ENCODE assay signal across 11 mouse cellular contexts in the genomic region with DNA sequence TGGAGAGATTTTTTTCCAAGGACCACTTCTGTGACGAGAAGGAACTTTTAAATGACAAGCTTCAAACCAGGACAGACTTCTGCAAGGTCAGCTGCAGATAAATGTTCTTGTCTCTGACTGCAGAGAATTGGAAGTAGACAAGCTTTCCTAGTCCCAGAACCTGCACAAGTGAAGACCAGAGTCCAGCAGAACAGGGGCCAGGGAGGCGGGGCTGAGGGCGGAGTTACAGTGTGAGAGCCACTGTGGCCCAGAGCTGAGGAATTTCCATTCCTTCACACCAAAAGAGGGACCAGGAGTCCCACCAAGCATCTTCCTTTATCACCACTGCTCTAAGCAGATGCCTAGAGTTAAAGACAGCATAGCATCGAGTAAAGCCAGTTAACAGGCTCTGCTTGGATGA.
DNase-seq lines count a peak whose midpoint lies in the region; ATAC-seq lines count a peak whose summit lies in the region.
"Had no signal": no experiment of that assay in that cellular context is flagged by ENCODE, and none has a peak within 500 bp of the region (broad histone marks: within the 10 kb centered on the region; RNA-seq: fewer than 3 reads in every experiment).

No protein-coding gene starts in this region.

- 57% methylated on average over 4 of the region's 4 CpGs for WGBS in kidney, embryonic 14.5 days

- peak; percentile 30 to 49 for DNase-seq in cerebellum, postnatal 10 days
- no peak for DNase-seq in cerebellum, postnatal 4 days (ENCODE audit: low spot score in 2 of 2)
- DNase-seq in right cerebral cortex, adult 18-20 months: peak; percentile 18
- DNase-seq in right cerebral cortex, postnatal 10 days (ENCODE audit: low spot score in 2 of 2): no peak
- no peak for DNase-seq in embryo, embryonic 10 days (ENCODE audit: low spot score)
- DNase-seq in thymus, adult 18-20 months: no peak
- no peak for DNase-seq in retina, embryonic 14.5 days (ENCODE audit: low spot score)

- ATAC-seq in kidney, embryonic 14.5 days (ENCODE audit: low FRiP score, low TSS enrichment): 0 out of 2 replicates have a peak, but pooled peaks have one; percentile 43
- ATAC-seq: midbrain, embryonic 16.5 days; Patski had no signal

- no peak overlapping the region for H3K4me3 ChIP-seq in kidney, embryonic 14.5 days (ENCODE audit: low read length)
- H3K4me3 ChIP-seq: embryonic facial prominence, embryonic 13.5 days had no signal

- H3K4me2 ChIP-seq in kidney, embryonic 14.5 days (replicated peaks; ENCODE audit: low read depth, low read length): no peak overlapping the region
- H3K4me2 ChIP-seq: embryonic facial prominence, embryonic 13.5 days had no signal

- no peaks in the 10 kb centered on the region for H3K4me1 ChIP-seq in kidney, embryonic 14.5 days (ENCODE audit: control insufficient read depth, insufficient read depth, low read length)
- H3K4me1 ChIP-seq: embryonic facial prominence, embryonic 13.5 days had no signal

- no peak overlapping the region for H3K9ac ChIP-seq in kidney, embryonic 14.5 days (ENCODE audit: low read depth, low read length)
- H3K9ac ChIP-seq: embryonic facial prominence, embryonic 13.5 days had no signal

- no peaks in the 10 kb centered on the region for H3K27me3 ChIP-seq in kidney, embryonic 14.5 days (ENCODE audit: control insufficient read depth, insufficient read depth, low read length)
- H3K27me3 ChIP-seq: embryonic facial prominence, embryonic 13.5 days; Patski had no signal

- no peak overlapping the region for H3K27ac ChIP-seq in kidney, embryonic 14.5 days (ENCODE audit: low read depth, low read length)
- H3K27ac ChIP-seq: embryonic facial prominence, embryonic 13.5 days had no signal

- no peaks in the 10 kb centered on the region; the same call in 1 of the 2 replicates for H3K36me3 ChIP-seq in kidney, embryonic 14.5 days (ENCODE audit: control insufficient read depth, insufficient read depth, low read length)

- no peaks in the 10 kb centered on the region for H3K9me3 ChIP-seq in kidney, embryonic 14.5 days (ENCODE audit: control insufficient read depth, low read length)
- H3K9me3 ChIP-seq: embryonic facial prominence, embryonic 13.5 days had no signal

Comparison
In these comparisons a context has a peak if more than half of its experiments do, and no peak if none do; other contexts are left out.
1. DNase-seq: peak in cerebellum, postnatal 10 days (2 of 2) and right cerebral cortex, adult 18-20 months (single experiment); none in cerebellum, postnatal 4 days (0 of 2), right cerebral cortex, postnatal 10 days (0 of 2), embryo, embryonic 10 days (single experiment), thymus, adult 18-20 months (0 of 2) and retina, embryonic 14.5 days (single experiment).